Mouse (Mus musculus) adrenal gland, postnatal 10 days (tissue): ENCODE data around the gene Cbln3. TPM values are rescaled to one million over a fixed set of nuclear protein-coding genes. Genes with fewer than 3 reads are reported as not detected.

Source experiments
- DNase-seq: peaks from one replicate; pipeline ENCODE4 v3.0.0; 2021; ENCODE audit warnings: mixed read lengths
- total RNA-seq, 2 experiments: library from RNA; stranded (reverse); gene quantifications; 2 replicates each; pipeline ENCODE4 v1.2.3; 2021

Gene Cbln3
- total RNA-seq, 2 experiments from 2014 or later, result 0.15 to 0.48 TPM

DNA sequence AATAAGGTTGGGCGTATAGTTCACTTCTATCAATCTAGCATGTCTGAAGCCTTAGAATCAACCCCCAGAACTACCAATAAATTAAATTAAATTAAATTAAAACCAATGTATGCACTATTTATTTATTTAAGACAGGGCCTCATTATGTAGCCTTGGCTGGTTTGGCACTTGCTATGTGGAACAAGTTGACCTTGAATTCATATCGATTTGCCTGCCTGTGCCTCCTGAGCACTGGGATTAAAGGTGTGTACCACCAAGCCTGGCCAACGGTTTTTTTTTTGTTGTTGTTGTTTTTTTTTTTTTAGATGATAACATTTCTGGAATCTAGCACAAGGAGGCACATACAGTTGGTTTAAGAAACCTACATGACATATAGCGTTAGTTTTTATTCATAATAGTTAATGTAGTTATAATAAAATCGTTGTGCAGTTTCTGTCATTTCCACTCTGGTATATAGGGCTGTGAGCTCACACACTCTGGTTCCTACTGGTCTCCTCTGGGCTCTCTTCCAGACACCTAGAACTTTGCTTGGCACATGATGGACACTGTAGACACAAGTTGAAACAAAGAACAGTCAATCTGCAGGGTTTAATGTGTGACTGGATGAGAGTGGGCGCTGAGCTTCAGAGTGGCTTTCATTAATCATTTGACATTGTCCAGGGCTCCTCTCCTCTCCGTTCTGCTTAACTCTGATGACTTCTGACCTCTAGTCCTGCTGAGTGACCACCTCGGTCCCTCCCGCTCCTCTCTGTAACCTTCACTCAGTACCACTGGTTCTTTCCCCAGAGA lies 38.5 kb downstream of the Cbln3 start:
- no peak for DNase-seq

GRCm38 (mm10) chr14:55842794-55843193 lies 41.4 kb downstream of the Cbln3 start:
- no peak for DNase-seq

DNA sequence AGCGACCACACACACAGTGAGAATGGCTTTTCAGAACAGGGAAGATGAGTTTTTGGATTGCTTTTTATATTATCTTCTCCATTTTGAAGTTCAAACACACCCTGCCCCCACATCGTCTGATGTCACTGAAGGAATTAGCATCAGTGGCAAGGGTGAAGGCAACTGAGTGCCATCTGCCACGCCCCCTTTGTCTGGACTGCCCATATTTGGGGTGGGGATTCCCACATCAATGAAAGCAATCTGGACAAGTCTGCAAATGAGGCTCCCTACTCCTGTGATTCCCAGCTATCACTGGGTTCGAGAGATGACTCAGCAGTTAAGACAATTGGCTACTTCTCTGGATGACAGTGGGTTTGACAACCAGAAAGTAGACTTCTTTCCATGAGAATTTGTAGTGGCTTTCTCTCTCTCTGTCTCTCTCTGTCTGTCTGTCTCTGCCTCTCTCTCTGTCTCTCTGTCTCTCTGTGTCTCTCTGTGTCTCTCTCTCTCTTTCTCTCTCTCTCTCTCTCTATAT lies 43.3 kb downstream of the Cbln3 start:
- DNase-seq, result no peak

- no peak for DNase-seq
Observed at GRCm38 (mm10) chr14:55838740-55839139, 45.5 kb downstream of the Cbln3 start.

GRCm38 (mm10) chr14:55838312-55838711 lies 45.9 kb downstream of the Cbln3 start:
- DNase-seq, result no peak

GRCm38 (mm10) chr14:55834808-55835533 lies 49.2 kb downstream of the Cbln3 start:
- DNase-seq, result no peak

DNA sequence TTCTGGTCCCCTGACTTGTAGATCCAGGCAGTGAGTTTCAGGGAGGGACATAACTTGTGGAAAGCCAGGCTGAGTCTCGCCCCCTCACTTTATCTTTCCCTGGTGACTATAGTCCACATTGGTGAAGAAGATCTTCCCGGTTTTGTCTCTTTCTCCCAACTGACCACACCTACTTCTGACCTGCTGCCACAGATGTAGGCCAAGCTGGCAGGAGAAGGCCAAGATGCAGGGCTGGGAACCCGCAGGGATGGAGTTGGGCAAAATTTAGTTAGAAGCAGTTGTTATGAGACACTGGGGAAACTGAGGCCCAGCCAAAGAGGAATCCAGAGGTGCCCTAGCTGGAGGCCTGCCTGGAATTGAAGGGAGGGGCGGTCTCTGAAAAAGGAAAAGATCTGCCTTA lies 51.1 kb downstream of the Cbln3 start:
- DNase-seq, result no peak

DNA sequence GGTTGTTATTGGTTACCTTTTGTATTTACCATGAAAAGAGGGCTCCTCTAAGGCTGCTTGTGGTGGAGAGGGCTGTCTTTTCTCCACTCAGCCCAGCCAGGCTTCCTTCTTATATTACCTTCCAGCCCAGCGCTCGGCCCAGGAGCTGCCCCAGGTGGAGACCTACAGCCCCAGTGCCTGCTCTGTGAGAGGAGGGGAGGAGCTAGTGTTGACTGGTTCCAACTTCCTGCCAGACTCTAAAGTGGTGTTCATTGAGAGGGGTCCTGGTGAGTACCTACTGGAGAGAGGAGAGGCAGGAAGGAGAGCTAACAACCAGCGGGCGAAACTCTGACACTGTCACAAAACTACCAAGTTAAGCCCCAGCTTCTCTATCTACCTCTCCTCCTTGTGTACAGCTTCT lies 53.9 kb downstream of the Cbln3 start:
- no peak for DNase-seq

DNA sequence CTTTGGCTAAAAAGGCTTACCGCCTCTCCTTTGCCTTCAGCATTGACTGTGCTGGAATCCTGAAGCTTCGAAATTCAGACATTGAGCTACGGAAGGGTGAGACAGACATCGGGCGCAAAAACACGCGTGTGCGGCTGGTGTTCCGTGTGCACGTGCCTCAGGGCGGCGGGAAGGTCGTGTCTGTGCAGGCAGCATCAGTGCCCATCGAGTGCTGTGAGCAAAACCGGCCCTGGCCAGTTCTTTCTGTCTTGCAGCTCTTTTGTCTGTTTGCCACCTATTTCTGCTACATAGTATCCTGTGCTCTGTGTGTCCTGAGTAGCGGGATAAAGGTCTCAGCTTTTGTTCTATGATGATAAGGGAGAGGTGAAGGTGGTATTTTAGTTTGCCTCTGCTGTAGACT lies 54.3 kb downstream of the Cbln3 start:
- no peak for DNase-seq

Other genes starting within 250 kb of the Cbln3 start
- 10 to 100 TPM; 72.1 to 82.4 TPM for gene Ipo4, start 248.4 kb downstream of the Cbln3 start, total RNA-seq
- gene Gm49378, start 246.5 kb downstream of the Cbln3 start, total RNA-seq, result 1 to 10 TPM; 1.1 to 3.8 TPM
- gene Tm9sf1, start 240.6 kb downstream of the Cbln3 start, total RNA-seq, result 10 to 100 TPM; 69.7 to 75.9 TPM
- gene Tssk4, start 234.2 kb downstream of the Cbln3 start, total RNA-seq, result 1 to 10 TPM in 1 of 2 experiments, under 1 TPM in 1; 0.93 to 3.0 TPM
- gene Mdp1, start 223.9 kb downstream of the Cbln3 start, total RNA-seq, result 10 to 100 TPM; 42.4 to 51.7 TPM
- 10 to 100 TPM; 21.2 to 26.8 TPM for gene Gmpr2, start 212.5 kb downstream of the Cbln3 start, total RNA-seq
- 100 to 1,000 TPM; 280 to 307 TPM for gene Nedd8, start 212.3 kb downstream of the Cbln3 start, total RNA-seq
- 10 to 100 TPM; 19.5 to 23.1 TPM for gene Tinf2, start 202.6 kb downstream of the Cbln3 start, total RNA-seq
- gene Tgm1, start 170.5 kb downstream of the Cbln3 start, total RNA-seq, result 1 to 10 TPM; 1.3 to 2.0 TPM
- 10 to 100 TPM; 16.8 to 21.5 TPM for gene Rabggta, start 162.1 kb downstream of the Cbln3 start, total RNA-seq
- 10 to 100 TPM; 77.4 to 82.0 TPM for gene Dhrs1, start 138.7 kb downstream of the Cbln3 start, total RNA-seq
- gene Nop9, start 138.7 kb downstream of the Cbln3 start, total RNA-seq, result 10 to 100 TPM; 17.1 to 18.9 TPM
- 10 to 100 TPM; 14.2 to 23.3 TPM for gene Cideb, start 125.9 kb downstream of the Cbln3 start, total RNA-seq
- under 1 TPM; 0.12 to 0.54 TPM for gene Ltb4r2, start 123.0 kb downstream of the Cbln3 start, total RNA-seq
- gene Ltb4r1, start 118.4 kb downstream of the Cbln3 start, total RNA-seq, result 1 to 10 TPM; 1.4 to 1.6 TPM
- gene Adcy4, start 100.3 kb downstream of the Cbln3 start, total RNA-seq, result 10 to 100 TPM; 10.3 to 12.6 TPM
- gene Ripk3, start 95.5 kb downstream of the Cbln3 start, total RNA-seq, result 1 to 10 TPM; 8.3 to 9.1 TPM
- 10 to 100 TPM; 23.5 to 28.2 TPM for gene Nfatc4, start 61.2 kb downstream of the Cbln3 start, total RNA-seq
- gene Nynrin, start 30.4 kb downstream of the Cbln3 start, total RNA-seq, result 10 to 100 TPM; 20.7 to 24.4 TPM
- gene Khnyn, start 555 bp upstream of the Cbln3 start, total RNA-seq, result 10 to 100 TPM; 17.1 to 23.8 TPM
- 100 to 1,000 TPM in 1 of 2 experiments, 10 to 100 TPM in 1; 90.9 to 109 TPM for gene Sdr39u1, start 15.9 kb upstream of the Cbln3 start, total RNA-seq
- gene Cma1, start 60.3 kb upstream of the Cbln3 start, total RNA-seq, result 1 to 10 TPM; 7.9 to 8.6 TPM
- gene Cma2, start 66.6 kb upstream of the Cbln3 start, total RNA-seq, result not detected
- gene Mcpt1, start 133.6 kb upstream of the Cbln3 start, total RNA-seq, result not detected
- not detected for gene Mcpt9, start 146.1 kb upstream of the Cbln3 start, total RNA-seq
- under 1 TPM in 1 of 2 experiments, not detected in 1; 0.24 TPM for gene Mcpt2, start 157.6 kb upstream of the Cbln3 start, total RNA-seq
- 1 to 10 TPM; 5.3 to 6.7 TPM for gene Mcpt4, start 177.9 kb upstream of the Cbln3 start, total RNA-seq
- under 1 TPM; 0.66 to 0.97 TPM for gene Mcpt8, start 200.9 kb upstream of the Cbln3 start, total RNA-seq
- gene Ctsg, start 218.2 kb upstream of the Cbln3 start, total RNA-seq, result 1 to 10 TPM in 1 of 2 experiments, under 1 TPM in 1; 0.48 to 1.2 TPM
- not detected for gene Gzme, start 236.2 kb upstream of the Cbln3 start, total RNA-seq
- gene Gzmd, start 248.2 kb upstream of the Cbln3 start, total RNA-seq, result not detected